Mouse (Mus musculus): Measurements from ENCODE around the gene Plekho2. TPM values are rescaled to one million over a fixed set of nuclear protein-coding genes. Genes with fewer than 3 reads are reported as not detected.

Plekho2 gene
- polyA plus RNA-seq, 1 experiment: 36.7 TPM

DNA sequence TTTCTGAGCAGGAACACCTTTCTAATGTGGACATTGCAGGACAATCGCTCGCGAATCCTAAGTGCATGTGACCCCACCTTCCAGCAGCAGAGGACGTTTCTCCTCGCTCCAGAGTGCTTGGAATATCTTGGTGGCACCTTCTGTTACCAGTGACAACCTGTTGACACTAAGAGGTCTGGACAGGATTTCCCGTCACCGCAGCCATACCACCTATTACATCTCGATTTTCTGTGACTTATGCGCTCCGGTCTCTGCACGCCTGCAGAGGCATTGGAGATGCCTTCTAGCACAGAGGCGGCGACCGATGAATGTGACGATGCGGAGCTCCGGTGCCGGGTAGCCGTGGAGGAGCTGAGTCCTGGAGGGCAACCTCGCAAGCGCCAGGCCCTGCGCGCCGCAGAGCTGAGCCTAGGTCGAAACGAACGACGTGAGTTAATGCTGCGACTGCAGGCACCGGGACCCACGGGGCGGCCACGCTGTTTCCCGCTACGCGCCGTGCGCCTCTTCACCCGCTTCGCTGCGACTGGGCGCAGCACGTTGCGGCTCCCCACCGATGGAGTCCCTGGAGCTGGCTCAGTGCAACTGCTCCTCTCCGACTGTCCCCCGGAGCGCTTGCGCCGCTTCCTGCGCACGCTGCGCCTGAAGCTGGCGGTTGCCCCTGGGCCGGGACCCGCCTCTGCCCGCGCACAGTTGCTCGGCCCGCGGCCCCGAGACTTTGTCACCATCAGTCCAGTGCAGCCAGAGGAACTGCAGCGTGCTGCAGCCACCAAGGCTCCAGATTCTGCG lies 7.9 kb upstream of the Plekho2 start:
- Histone ChIP-seq H3K4me1 (ENCODE audit: control insufficient read depth, insufficient read depth, low read length) (peaks cover 8% of the 10 kb centered on the region), H3K4me3 (replicated peaks; ENCODE audit: extremely low read depth, low read depth, low read length) (peak overlapping the region; percentile 4)
- TF ChIP-seq POLR2A (IDR thresholded peaks at IDR 0.05; ENCODE audit: borderline replicate concordance, extremely low read depth, low read depth, low read length) (no peak), CTCF (IDR thresholded peaks at IDR 0.05; ENCODE audit: insufficient read depth, low read length) (no peak)
- under 1% methylated on average over 64 of the region's 64 CpGs for WGBS
- DNase-seq: peak; percentile 20

DNA sequence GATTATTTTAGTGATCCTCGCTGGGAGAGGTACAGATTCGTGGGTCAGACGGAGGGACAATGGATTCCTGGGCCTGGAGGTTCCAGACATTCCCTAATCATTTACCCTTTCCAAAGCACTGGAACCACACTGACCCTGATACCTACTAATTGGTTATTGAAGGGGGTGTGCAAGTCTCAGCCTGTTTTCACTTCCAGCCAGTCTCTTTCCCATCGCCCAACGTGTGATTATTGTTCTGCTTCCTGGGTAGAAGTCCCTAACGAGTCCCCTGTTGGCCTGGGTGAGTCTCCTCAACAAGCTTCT lies 7.4 kb upstream of the Plekho2 start:
- TF ChIP-seq CTCF (IDR thresholded peaks at IDR 0.05; ENCODE audit: insufficient read depth, low read length) (no peak), POLR2A (IDR thresholded peaks at IDR 0.05; ENCODE audit: borderline replicate concordance, extremely low read depth, low read depth, low read length) (no peak)
- DNase-seq: no peak
- Histone ChIP-seq H3K4me3 (replicated peaks; ENCODE audit: extremely low read depth, low read depth, low read length) (peak overlapping the region; percentile 57), H3K4me1 (ENCODE audit: control insufficient read depth, insufficient read depth, low read length) (peaks cover 8% of the 10 kb centered on the region)
- 2% methylated on average over 6 of the region's 6 CpGs for WGBS

DNA sequence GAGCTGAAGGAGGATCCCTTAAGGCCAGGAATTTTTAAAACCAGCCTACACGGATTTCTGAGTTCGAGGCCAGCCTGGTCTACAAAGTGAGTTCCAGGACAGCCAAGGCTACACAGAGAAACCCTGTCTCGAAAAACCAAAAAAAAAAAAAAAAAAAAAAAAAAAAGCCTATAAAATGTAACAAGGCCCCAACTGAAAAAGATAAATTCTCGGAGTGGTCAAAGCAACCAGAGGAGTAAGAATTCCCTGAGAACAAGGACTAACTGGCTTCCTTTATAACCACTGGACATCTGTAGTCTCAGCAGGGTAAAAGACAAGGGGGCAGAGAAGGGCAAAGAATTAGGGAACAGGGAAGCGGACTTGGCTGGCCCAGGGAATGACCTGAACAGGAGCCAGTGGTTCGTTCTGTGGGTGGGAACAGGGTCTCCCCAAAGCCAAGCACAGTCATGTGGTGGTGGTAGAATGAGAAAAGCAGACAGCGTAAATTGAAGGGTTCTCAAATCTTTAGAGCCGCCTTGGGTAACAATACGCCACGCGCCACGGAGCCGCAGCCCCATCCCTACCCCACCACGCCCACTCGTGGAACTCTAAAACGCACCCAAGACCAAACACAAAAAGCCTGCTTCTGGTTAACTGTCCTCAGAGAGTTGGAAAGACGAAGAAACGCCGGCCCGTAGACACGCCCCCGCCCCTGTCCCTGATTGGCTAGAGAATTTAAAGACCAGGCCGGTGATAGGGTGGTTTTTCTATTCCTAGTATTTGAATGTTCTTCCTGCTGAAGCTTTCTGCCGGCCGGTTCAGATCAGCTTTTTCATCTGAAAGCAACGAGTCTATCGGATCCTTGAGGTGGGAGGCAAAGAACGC lies 6.8 kb upstream of the Plekho2 start, which contains the start of gene Pif1:
Gene Pif1, plus strand, starts transcription at position 755 of the 864 bp plus-strand sequence.
- WGBS: 11% methylated on average over 28 of the region's 28 CpGs

DNA sequence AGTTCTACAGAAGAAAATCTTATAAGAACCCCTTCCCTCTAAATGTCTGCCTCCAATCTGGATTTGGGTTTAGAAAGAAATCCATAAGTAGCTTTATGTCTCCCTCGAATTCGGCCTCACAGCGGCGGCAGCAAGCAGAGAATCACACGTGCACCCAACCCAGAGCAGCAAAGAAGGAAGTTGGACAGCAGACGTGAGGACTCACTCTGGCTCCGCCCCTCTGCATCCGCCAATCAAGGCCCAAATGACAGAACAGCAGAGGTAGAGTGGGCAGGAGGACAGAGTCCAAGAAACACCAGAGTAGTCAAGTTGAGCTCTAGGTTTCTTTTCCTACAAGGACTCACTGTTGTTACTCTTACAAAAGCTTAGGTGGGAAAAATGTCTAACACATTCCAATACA lies 3.2 kb upstream of the Plekho2 start:
- Histone ChIP-seq H3K4me3 (replicated peaks; ENCODE audit: extremely low read depth, low read depth, low read length) (no peak overlapping the region), H3K4me1 (ENCODE audit: control insufficient read depth, insufficient read depth, low read length) (peaks cover 8% of the 10 kb centered on the region)
- DNase-seq: no peak
- 20% methylated on average over 8 of the region's 8 CpGs for WGBS
- no peak for TF ChIP-seq CTCF (IDR thresholded peaks at IDR 0.05; ENCODE audit: insufficient read depth, low read length)
- no peak for TF ChIP-seq POLR2A (IDR thresholded peaks at IDR 0.05; ENCODE audit: borderline replicate concordance, extremely low read depth, low read depth, low read length)

More for the DNA sequence above, 6.8 kb upstream of the Plekho2 start, which contains the start of gene Pif1:
- H3K4me1 ChIP-seq (ENCODE audit: control insufficient read depth, insufficient read depth, low read length): peaks cover 8% of the 10 kb centered on the region
- TF ChIP-seq POLR2A (IDR thresholded peaks at IDR 0.05; ENCODE audit: borderline replicate concordance, extremely low read depth, low read depth, low read length): no peak
- no peak for TF ChIP-seq CTCF (IDR thresholded peaks at IDR 0.05; ENCODE audit: insufficient read depth, low read length)
- DNase-seq: peak; percentile 64
- H3K4me3 ChIP-seq (replicated peaks; ENCODE audit: extremely low read depth, low read depth, low read length): peak within 1 kb of the TSS; percentile 57

DNA sequence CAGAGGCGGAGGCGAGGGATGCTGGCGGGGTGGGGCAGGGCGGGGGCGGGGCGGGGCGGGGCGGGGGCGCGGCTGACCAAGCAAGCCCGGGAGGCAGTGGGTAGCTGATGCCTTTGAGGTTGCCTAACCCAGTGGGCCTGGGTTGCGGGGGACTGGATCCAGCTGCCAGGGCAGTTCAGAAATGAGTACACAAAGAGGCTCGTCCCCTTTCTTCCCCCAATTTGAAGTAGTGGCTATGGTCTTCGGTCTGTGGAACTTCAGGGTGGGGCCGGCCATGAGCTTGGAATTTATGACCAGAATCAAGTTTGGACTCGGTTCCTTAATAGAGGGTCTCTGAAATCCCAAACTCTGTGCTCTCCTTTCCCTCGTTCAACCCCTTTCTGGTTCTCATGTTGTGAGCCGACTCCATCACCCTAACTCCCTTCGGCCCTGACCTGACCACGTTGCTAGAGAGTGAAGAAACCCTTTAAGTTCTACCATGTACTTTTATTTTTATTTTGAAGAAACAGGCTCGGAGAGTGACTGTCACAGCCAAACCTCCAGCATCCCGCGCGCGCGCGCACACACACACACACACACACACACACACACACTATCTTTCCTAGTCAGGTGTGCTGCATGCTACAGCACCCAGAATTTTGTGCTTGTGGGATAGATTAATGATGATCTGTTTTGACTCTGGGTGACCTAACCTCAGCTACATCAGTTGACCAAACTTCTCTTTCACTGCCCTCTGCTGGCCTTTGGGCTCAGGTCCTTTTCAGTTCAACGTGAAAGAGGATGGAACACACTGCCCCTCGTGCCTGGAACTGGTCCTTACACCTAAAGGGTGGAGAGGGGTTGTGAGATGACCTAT lies 789 bp upstream of the Plekho2 start:
- H3K4me1 ChIP-seq (ENCODE audit: control insufficient read depth, insufficient read depth, low read length): 0 out of 2 replicates have a peak, but pooled peaks cover 3% of the 10 kb centered on the region
- WGBS: 3% methylated on average over 24 of the region's 29 CpGs
- peak; percentile 59; the same call in 1 of the 2 replicates for TF ChIP-seq POLR2A (IDR thresholded peaks at IDR 0.05; ENCODE audit: borderline replicate concordance, extremely low read depth, low read depth, low read length)
- peak; percentile 95 for TF ChIP-seq CTCF (IDR thresholded peaks at IDR 0.05; ENCODE audit: insufficient read depth, low read length)
- DNase-seq: peak; percentile 71
- H3K4me3 ChIP-seq (replicated peaks; ENCODE audit: extremely low read depth, low read depth, low read length): peak overlapping the region; percentile 59

DNA sequence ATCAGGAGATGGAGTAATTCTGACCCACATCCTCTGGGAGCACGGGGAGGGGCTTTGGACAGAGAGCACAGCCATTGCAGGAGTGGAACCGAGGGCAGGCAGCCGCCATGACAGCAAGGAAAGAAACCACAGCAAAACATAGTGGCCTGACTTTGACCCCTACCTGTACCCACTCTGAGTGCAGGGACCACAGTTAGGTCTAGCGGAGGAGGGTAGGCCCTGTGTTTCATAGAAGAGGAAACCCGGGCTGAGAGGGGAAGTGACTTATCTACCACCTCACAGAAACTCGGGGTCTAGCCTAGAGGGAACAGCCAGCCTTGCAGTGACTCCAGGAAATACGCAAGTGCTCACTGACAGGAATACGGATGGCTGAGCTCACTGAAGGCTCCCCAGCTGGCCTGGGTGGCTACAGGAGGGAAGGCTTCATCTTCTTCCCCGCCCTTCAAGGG lies 1.0 kb downstream of the Plekho2 start:
- peak overlapping the region; percentile 78 for H3K4me3 ChIP-seq (replicated peaks; ENCODE audit: extremely low read depth, low read depth, low read length)
- DNase-seq: peak; percentile 37
- TF ChIP-seq CTCF (IDR thresholded peaks at IDR 0.05; ENCODE audit: insufficient read depth, low read length) (no peak), POLR2A (IDR thresholded peaks at IDR 0.05; ENCODE audit: borderline replicate concordance, extremely low read depth, low read depth, low read length) (0 out of 2 replicates have a peak, but pooled peaks have one; percentile 18)
- 23% methylated on average over 9 of the region's 9 CpGs for WGBS
- H3K4me1 ChIP-seq (ENCODE audit: control insufficient read depth, insufficient read depth, low read length): peaks cover 7% of the 10 kb centered on the region; the same call in 1 of the 2 replicates

DNA sequence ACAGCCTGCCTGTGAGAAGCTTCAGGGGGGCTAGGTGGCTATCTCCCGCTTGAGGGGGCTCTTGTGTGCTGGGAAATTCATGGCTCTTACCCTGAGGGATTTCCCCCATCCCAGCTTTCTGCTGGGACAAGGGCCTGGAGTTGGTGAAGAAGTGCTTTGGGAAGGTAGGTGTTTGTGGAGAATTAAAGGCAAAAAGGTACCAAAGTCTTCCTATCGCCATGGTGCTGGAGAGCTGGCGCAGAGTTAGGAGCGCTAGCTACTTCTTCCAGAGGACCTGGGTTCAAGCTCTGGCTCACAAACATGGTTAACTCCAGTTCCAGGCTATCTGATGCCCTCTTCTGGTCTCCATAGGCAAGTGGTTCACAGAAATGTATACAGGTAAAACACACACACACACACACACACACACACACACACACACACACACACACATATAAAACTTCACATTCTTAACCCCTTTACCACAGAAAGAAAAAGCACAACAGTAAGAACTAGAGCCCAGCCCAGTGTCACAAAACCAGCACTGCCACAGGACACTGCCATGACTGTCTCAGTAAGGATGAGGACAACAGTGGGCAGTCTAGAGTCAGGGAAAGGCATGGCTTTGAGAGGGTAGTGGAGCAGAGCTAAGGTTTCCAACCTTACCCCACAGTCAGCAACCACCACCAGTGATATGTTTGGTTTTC lies 2.2 kb downstream of the Plekho2 start:
- no peak for DNase-seq
- 85% methylated on average over 4 of the region's 4 CpGs for WGBS
- peaks cover 7% of the 10 kb centered on the region; the same call in 1 of the 2 replicates for H3K4me1 ChIP-seq (ENCODE audit: control insufficient read depth, insufficient read depth, low read length)
- no peak overlapping the region for H3K4me3 ChIP-seq (replicated peaks; ENCODE audit: extremely low read depth, low read depth, low read length)
- TF ChIP-seq POLR2A (IDR thresholded peaks at IDR 0.05; ENCODE audit: borderline replicate concordance, extremely low read depth, low read depth, low read length): no peak
- TF ChIP-seq CTCF (IDR thresholded peaks at IDR 0.05; ENCODE audit: insufficient read depth, low read length): no peak

DNA sequence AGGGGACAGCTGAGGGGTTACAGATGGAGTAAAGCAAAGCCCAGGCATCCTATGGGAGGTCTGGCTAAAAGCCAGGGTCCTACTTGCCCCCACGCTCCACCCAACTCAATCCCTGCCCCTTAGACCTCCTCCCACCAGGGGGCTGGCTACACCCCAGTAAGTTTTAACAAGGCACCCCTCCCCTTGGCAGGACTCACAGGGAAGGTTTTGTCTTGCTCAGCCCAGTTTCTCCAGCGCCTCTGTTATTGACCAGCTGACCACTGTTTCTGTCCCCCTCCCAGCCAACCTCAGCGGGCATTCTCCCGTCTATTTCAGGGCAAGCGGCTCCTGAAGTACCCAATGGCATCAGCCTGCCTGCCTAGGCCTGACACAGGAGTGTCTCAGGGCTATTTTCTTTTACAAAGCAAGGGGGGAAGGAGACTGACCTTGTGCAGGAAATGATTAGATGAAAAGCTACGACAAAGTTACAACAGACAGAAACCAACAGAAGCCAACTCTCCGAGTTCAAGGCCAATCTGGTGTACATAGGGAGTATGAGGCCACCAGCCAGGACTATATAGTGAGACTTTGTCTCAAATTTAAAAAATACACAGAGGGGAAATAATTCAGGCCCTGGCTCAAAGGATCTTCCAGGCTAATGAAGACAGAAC lies 2.9 kb downstream of the Plekho2 start:
- peaks cover 7% of the 10 kb centered on the region; the same call in 1 of the 2 replicates for H3K4me1 ChIP-seq (ENCODE audit: control insufficient read depth, insufficient read depth, low read length)
- DNase-seq: no peak
- no peak for TF ChIP-seq CTCF (IDR thresholded peaks at IDR 0.05; ENCODE audit: insufficient read depth, low read length)
- TF ChIP-seq POLR2A (IDR thresholded peaks at IDR 0.05; ENCODE audit: borderline replicate concordance, extremely low read depth, low read depth, low read length): no peak
- WGBS: 46% methylated on average over 7 of the region's 7 CpGs
- H3K4me3 ChIP-seq (replicated peaks; ENCODE audit: extremely low read depth, low read depth, low read length): no peak overlapping the region

Data from lung, adult 2 months (tissue).